Mouse (Mus musculus) spleen, adult 2 months (tissue): ENCODE data around the gene Coa3. TPM values are rescaled to one million over a fixed set of nuclear protein-coding genes. Genes with fewer than 3 reads are reported as not detected.

Experiments
- DNase-seq, 2 experiments: peaks; one replicate each; pipeline versions ENCODE4 v3.0.0 to v3.0.0-alpha.2; 2012 to 2021; ENCODE audit warnings: low spot score in 2 of 2, low read depth in 1 of 2
- H3K27ac ChIP-seq: fragments of 200-500 bp; 2 replicates; pipeline ENCODE4 v1.5.1; 2012; ENCODE audit warnings: low read length, inconsistent platforms; ENCODE audit not compliant: insufficient read depth
- H3K27me3 ChIP-seq: fragments of 200-500 bp; 2 replicates; pipeline ENCODE4 v1.6.1; 2012; ENCODE audit warnings: mild to moderate bottlenecking, moderate library complexity, low read length, inconsistent platforms; ENCODE audit not compliant: control insufficient read depth, insufficient read depth
- H3K36me3 ChIP-seq: fragments of 200-500 bp; 2 replicates; pipeline ENCODE4 v1.6.1; 2012; ENCODE audit warnings: mild to moderate bottlenecking, low read length, inconsistent platforms; ENCODE audit not compliant: control insufficient read depth, insufficient read depth
- H3K4me1 ChIP-seq: fragments of 200-500 bp; 2 replicates; pipeline ENCODE4 v1.6.1; 2011; ENCODE audit warnings: inconsistent platforms; ENCODE audit not compliant: control insufficient read depth, insufficient read depth, insufficient read length
- H3K4me3 ChIP-seq: fragments of 200-500 bp; 2 replicates; pipeline ENCODE4 v1.5.1; 2011; ENCODE audit warnings: mild to moderate bottlenecking, inconsistent platforms; ENCODE audit not compliant: insufficient read depth, insufficient read length; ENCODE audit errors: extremely low read depth
- CTCF ChIP-seq: fragments of 200-500 bp; IDR thresholded peaks from 2 replicates; pipeline ENCODE4 v1.5.1; 2011; ENCODE audit warnings: mild to moderate bottlenecking, inconsistent platforms; ENCODE audit not compliant: insufficient read depth, insufficient read length, insufficient replicate concordance; ENCODE audit errors: extremely low read depth
- POLR2A ChIP-seq: fragments of 200-500 bp; IDR thresholded peaks from 2 replicates; pipeline ENCODE4 v1.6.1; 2011; ENCODE audit warnings: low read depth, low read length, inconsistent platforms
- WGBS: fragments of 180-500 bp; shearing (Covaris S2); methylation state at CpG from one replicate; pipeline ENCODE4 v1.1.7; 2018; 5-methylcytosine and 5-hydroxymethylcytosine counted together
- polyA plus RNA-seq: library from polyadenylated mRNA; depleted of rRNA; stranded (reverse); fragments of >200 nt; gene quantifications from 2 replicates; pipeline ENCODE4 v1.2.3, GENCODE M21; 2012

The Coa3 gene
- polyA plus RNA-seq, 1 experiment: 148 TPM

GRCm38 (mm10) chr11:101253613-101254389 is 25.1 kb downstream of the Coa3 start, which contains the start of gene Vps25:
Gene Vps25, plus strand, starts transcription at chr11:101253707.
- H3K27me3 ChIP-seq: no peaks in the 10 kb centered on the region
- peak within 1 kb of the TSS; percentile 88 for H3K27ac ChIP-seq
- 1% methylated on average over 40 of the region's 40 CpGs for WGBS
- TF ChIP-seq POLR2A: peak; percentile 88
- no peak for TF ChIP-seq CTCF
- peaks cover 9% of the 10 kb centered on the region for H3K36me3 ChIP-seq
- DNase-seq: peak; percentile 75 to 82
- peaks cover 3% of the 10 kb centered on the region for H3K4me1 ChIP-seq
- H3K4me3 ChIP-seq: peak within 1 kb of the TSS; percentile 85

- H3K36me3 ChIP-seq: peaks cover 5% of the 10 kb centered on the region
- H3K4me1 ChIP-seq: peaks cover 3% of the 10 kb centered on the region
- no peak for TF ChIP-seq CTCF
- no peak for TF ChIP-seq POLR2A
- 0 out of 2 replicates have a peak overlapping the region, but pooled peaks have one; percentile 36 for H3K27ac ChIP-seq
- peak overlapping the region; percentile 85 for H3K4me3 ChIP-seq
- WGBS: 6% methylated on average over 7 of the region's 7 CpGs
- no peaks in the 10 kb centered on the region for H3K27me3 ChIP-seq
- no peak for DNase-seq
Observed at GRCm38 (mm10) chr11:101252941-101253340, 26.0 kb downstream of the Coa3 start.

GRCm38 (mm10) chr11:101251031-101251430 is 27.9 kb downstream of the Coa3 start:
- Histone ChIP-seq H3K4me3 (no peak overlapping the region), H3K4me1 (peaks cover 8% of the 10 kb centered on the region), H3K27ac (no peak overlapping the region), H3K27me3 (peaks cover 8% of the 10 kb centered on the region), H3K36me3 (peaks cover under 1% of the 10 kb centered on the region)
- no peak for DNase-seq
- WGBS: 86% methylated on average over 2 of the region's 2 CpGs
- TF ChIP-seq CTCF (no peak), POLR2A (no peak)

- peaks cover 8% of the 10 kb centered on the region; the same call in 1 of the 2 replicates for H3K4me1 ChIP-seq
- DNase-seq: peak; percentile 41 to 55
- 0 out of 2 replicates have a peak overlapping the region, but pooled peaks have one; percentile 4 for H3K27ac ChIP-seq
- WGBS: 42% methylated on average over 14 of the region's 14 CpGs
- H3K36me3 ChIP-seq: no peaks in the 10 kb centered on the region
- TF ChIP-seq CTCF (peak; percentile 43; the same call in 1 of the 2 replicates), POLR2A (no peak)
- H3K4me3 ChIP-seq: no peak overlapping the region
- H3K27me3 ChIP-seq: peaks cover 13% of the 10 kb centered on the region
Observed at GRCm38 (mm10) chr11:101248258-101248994, 30.5 kb downstream of the Coa3 start.

GRCm38 (mm10) chr11:101247521-101248030 is 31.3 kb downstream of the Coa3 start:
- peaks cover 5% of the 10 kb centered on the region; the same call in 1 of the 2 replicates for H3K4me1 ChIP-seq
- TF ChIP-seq POLR2A (no peak), CTCF (no peak)
- no peak for DNase-seq
- H3K27me3 ChIP-seq: peaks cover 13% of the 10 kb centered on the region
- no peak overlapping the region; the same call in 1 of the 2 replicates for H3K4me3 ChIP-seq
- no peaks in the 10 kb centered on the region for H3K36me3 ChIP-seq
- H3K27ac ChIP-seq: 0 out of 2 replicates have a peak overlapping the region, but pooled peaks have one; percentile 4
- 85% methylated on average over 6 of the region's 6 CpGs for WGBS

- Histone ChIP-seq H3K4me1 (peaks cover 4% of the 10 kb centered on the region; the same call in 1 of the 2 replicates), H3K27ac (peak overlapping the region; percentile 20; the same call in 1 of the 2 replicates), H3K4me3 (peak overlapping the region; percentile 39), H3K27me3 (peaks cover 13% of the 10 kb centered on the region), H3K36me3 (no peaks in the 10 kb centered on the region)
- WGBS: 31% methylated on average over 7 of the region's 7 CpGs
- TF ChIP-seq POLR2A: no peak
- no peak for TF ChIP-seq CTCF
- DNase-seq: no peak
Observed at GRCm38 (mm10) chr11:101246702-101247012, 32.3 kb downstream of the Coa3 start.
